Mouse (Mus musculus): Measurements from ENCODE around the gene Pfkfb3.
A peak's percentile ranks its signal among the peaks of the same experiment; 100 is the strongest.
"Not testable (repeated sequence)": the region's sequence is repeated elsewhere in the genome, so short reads cannot be mapped to it uniquely, and the experiment has no call there.

The Pfkfb3 gene

DNA sequence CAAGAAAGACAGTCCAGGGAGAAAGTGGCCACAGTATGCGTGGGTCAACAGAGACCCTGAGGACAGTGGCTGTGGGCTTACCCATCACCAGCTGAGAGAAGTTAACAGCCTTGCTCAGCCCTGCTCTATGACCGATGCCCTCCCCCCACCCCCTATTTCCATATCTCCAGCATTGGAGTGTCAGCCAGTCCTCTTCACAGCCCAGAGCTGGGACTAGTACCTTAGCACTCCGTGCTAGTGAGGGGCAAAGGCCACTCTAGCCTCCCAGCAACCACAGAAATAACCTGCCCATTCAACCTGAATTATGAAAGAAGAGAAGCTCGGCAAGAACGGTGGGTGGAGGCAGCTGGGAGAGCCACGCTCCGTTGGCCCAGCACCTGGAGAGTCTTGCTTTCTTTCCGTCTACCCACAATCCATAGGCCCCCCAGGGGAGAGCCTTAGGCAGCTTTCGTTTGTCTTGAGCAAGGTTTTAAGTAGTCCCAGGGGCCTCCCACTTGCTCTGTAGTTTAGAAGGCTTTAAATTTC, 1.5 kb downstream of the Pfkfb3 start:
- DNase-seq (ENCODE audit: extremely low read depth, insufficient read length, low spot score), result no peak

DNA sequence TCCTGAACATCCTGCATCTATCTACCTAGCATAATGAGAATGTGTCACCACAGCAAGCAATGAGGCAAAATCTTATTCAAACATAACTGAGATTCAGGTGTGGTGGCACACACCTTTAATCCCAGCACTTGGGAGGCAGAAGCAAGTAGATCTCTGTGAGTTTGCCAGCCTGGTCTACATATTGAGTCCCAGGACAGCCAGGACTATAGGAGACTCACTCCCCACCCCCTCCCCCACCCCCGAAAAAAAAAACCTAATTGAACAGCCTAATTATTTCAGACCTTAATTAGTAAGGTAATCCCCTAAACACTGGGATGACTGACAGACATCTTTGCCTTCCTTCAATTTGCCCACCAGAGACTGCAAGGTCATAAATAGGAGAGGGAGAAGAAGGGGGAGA, 2.2 kb downstream of the Pfkfb3 start:
- no peak for DNase-seq (ENCODE audit: extremely low read depth, insufficient read length, low spot score)

DNA sequence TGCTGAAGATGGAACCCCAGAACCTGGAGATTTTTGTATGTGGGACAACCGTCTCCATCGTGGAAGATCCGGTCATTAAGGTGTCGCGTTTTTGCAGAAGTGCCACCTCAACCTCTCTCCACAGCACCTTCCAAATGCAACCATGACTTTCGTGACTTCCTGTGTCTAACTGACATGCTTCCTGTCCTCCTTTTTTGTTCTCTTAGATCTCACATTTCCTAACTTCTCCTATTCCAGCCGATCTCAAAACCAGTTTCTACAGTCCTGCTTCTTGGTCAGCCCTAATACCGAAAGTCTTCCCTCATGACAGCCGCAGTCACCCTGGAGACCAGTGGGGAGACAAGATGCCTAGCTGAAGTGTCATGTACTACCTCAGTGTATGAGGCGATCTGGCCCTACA, 5.4 kb downstream of the Pfkfb3 start:
- DNase-seq (ENCODE audit: extremely low read depth, insufficient read length, low spot score), result no peak

DNA sequence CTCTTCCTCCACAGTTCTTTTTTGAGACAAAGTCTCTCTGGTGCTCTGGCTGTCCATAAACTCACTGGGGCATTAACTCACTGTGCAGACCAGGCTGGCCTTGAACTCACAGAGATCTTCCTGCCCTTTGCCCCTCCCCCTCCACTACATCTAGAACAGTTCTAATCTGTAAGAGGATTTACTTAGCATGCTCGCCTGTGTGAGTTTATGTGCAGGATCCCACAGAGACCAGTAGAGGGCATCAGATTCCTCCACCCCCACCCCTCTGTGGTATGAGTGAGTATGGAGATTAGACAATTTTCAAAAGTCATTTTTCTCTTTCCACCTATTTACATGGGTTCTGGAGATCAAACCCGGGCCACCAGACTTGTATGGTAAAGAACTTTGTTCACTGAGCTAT, 6.3 kb downstream of the Pfkfb3 start:
- DNase-seq (ENCODE audit: extremely low read depth, insufficient read length, low spot score), result no peak

DNA sequence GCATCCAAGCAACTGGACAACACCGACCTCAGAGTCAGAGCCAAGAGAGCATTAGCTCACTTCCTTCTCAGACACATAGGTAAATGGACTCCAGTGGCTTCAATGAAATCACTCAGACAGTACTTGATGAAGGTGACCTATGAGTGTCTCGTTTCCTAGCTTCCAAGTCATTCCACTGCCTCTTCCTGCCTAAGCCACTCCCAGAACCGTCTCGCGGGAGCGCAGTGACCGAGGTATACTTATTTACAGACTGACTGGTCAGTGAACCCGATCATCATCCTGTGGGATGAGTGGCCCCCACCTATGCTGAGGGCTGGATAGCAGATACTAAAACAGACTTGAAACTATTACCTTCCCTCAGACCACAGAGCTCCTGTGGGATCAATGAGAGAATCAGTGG, 7.8 kb downstream of the Pfkfb3 start:
- DNase-seq (ENCODE audit: extremely low read depth, insufficient read length, low spot score), result no peak

DNA sequence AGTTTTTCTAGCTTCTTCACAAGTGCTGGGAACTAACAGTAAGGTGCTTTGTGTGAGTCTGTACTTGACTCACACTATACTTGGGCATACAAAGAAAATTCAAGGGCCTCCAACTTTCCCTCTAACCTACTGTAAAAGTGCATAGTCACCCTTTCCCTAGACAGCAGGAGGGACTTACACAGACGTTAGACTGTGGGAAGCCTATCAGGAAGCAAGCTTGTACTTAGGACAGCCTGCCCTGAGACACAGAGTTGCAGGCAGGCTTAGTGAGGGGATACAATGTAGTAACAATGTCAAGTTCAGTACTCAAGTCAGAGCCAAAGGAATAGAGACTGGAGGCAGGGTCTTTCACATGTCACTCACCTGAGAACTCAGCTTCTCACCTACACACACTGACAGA, 8.5 kb downstream of the Pfkfb3 start:
- DNase-seq (ENCODE audit: extremely low read depth, insufficient read length, low spot score), result no peak

DNA sequence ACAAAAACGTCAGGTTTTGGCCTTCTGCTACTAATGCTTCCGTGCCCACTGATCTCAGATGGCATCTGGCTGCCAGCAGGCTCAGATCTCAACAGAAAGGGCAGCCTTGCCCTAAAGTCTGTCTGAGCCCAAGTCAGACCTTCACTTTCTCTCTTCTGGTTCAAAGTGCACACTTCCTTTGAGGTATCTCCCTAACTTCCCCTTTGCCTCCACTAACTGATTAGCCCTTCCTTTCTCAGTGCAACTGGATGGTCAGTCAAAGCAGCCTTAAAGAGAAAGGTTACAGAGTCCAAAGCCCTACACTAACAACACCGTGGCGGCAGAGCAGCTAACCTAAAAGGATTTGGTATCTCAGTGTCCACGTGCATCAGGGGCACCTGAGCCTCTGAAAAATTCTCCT, 9.5 kb downstream of the Pfkfb3 start:
- DNase-seq (ENCODE audit: extremely low read depth, insufficient read length, low spot score), result no peak

DNA sequence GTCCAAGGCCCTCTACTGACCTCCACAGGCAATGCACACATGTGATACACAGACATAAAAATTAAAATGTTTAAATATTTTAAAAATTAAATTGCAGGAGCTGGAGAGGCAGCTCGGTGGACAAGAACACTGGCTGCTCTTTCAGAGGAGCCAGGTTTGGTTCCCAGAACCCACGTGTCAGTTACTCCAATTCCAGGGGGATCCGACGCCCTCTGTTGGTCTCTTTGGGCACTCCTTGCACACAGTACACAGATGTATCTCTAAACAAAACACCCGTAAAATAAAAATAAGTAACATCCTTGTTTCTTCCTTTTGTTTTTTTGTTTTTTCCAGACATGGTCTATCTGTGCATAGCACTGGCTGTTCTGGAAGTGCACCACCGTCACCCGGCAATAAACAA, 10.7 kb downstream of the Pfkfb3 start:
- no peak for DNase-seq (ENCODE audit: extremely low read depth, insufficient read length, low spot score)

DNA sequence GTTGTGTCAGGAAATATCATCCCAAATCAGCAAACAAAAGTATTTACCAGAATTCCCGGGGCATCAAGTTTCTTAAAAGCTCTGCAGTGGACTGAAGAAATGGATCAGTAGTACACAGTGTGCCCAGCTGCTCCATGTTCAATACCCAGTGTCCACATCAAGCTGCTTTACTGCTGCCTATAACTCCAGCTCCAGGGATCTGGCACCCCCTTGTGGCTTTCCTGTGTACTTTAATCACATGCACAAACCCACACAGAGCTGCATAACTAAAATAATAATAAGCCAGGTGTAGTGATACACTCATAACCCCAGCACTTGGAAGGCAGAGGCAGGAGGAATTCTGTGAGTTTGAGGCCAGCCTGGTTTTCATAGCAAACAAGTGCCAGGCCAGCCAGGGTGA, 11.2 kb downstream of the Pfkfb3 start:
- no peak for DNase-seq (ENCODE audit: extremely low read depth, insufficient read length, low spot score)

DNA sequence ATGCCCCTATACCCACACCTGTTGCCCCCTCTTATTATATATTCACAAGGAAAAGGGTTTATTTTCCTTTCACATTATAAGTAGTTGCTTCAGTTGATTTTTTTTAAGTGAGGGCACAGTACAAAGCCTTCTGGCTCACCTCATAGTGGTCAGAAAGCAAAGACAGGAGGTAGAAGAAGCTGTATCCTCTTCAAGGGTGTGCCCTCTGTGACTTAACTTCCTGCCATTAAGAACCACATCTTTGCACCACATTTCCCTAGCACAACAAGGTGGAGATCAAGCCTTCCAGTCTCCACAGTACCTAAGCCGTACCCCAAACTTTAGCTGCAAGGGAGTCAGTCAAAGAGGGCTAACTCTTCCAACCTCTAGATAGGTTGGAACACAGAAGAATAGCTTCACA, 11.8 kb downstream of the Pfkfb3 start:
- DNase-seq (ENCODE audit: extremely low read depth, insufficient read length, low spot score), result no peak

DNA sequence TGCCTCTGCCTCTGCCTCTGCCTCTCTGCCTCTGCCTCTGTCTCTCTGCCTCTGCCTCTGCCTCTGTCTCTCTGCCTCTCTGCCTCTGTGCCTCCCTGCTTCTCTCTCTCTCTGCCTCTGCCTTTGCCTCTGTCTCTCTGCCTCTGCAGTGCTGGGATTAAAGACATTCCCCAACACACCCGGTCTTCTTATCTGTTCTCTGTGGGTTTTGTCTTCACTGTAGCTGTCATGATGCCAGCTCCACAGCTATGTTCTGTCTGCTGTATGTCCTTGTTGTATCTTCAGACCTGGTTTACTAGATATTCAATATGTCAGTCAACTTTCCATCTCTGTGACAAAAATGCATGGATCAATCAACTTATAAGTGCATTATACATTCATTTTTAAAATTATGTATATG, 12.3 kb downstream of the Pfkfb3 start:
- not testable (repeated sequence) for DNase-seq (ENCODE audit: extremely low read depth, insufficient read length, low spot score)

DNA sequence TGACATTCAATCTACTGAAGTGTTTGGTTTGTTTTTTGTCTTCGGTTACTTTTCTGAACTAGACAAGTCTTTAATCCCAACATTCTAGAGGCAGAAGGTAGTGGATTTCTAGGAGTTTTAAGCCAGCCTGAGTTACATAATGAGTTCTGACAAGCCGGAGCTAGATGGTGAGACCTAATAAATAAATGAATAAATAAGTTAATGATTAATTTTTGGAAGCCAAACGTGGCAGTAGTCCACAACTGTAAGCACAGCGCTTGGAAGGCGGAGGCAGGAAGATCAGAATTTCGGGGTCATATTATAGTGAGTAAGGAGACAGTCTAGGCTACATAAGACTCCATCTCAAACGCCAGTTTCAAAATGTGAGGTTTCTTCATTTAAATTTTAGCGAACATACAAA, 17.9 kb downstream of the Pfkfb3 start:
- DNase-seq (ENCODE audit: extremely low read depth, insufficient read length, low spot score), result no peak

DNA sequence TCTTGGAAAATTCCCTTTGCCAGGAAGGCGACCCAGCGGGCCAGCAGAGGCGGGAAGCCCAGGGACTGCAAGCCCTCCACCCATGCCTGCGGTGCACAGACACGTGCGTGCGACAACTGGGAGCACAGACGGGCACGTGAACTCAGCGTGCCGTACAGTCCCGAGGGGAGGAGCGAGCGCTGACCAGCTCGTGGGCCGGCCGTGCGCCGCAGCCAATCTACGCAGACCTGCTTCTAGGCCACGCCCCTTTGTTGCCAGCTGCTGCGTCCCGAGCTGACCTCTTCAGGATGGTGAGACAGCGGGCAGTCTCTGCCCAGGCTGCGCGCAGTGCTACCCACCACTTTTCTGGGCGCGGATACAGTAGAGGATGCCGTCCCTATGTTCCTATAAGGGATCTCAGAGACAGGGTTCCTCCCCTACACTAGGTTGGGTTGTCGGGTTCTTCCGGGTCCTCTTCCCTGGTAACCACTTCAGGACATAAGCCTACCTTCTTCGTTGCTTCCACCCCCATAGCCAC, 18.4 kb downstream of the Pfkfb3 start:
- peak; percentile 39 for DNase-seq (ENCODE audit: extremely low read depth, insufficient read length, low spot score)

DNA sequence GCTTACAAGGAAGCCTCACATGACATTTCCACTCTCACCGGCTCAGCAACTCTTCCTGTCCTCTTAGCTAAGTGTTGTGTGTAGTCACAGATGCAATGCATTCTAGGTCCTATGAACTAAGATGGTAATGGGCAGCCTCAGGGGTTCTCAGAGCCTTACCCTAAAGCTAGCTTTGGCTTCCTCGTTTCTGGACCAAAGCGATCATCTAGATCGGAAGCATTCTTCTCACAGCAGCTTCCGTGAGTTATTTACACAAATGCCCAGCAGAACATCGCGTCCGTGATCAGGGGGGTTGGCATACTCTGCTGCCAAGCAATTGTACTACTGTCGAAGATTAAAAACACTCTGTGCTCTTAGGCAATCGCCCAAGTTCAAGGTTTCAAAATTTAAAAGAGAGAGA, 19.1 kb downstream of the Pfkfb3 start:
- DNase-seq (ENCODE audit: extremely low read depth, insufficient read length, low spot score), result no peak

DNA sequence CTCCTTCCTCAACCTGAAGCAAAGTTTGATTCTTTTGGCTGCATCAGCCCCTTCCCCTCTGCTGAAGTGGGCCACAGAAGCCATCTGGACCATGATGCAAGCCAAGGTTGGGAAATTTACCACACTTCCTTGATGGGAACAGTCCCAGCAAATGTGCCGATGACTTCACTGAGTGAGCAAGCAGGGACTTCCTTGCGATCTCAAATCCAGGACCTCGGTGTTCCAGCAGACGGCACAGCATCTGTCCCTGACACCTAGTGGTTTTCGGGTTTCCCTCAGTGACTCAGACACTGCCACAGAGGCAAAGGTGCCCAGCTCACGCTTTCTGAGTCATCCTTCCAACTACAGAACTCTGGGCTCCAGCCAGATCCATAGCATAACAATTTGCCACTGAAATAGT, 23.8 kb downstream of the Pfkfb3 start:
- peak; percentile 74 for DNase-seq (ENCODE audit: extremely low read depth, insufficient read length, low spot score)

DNA sequence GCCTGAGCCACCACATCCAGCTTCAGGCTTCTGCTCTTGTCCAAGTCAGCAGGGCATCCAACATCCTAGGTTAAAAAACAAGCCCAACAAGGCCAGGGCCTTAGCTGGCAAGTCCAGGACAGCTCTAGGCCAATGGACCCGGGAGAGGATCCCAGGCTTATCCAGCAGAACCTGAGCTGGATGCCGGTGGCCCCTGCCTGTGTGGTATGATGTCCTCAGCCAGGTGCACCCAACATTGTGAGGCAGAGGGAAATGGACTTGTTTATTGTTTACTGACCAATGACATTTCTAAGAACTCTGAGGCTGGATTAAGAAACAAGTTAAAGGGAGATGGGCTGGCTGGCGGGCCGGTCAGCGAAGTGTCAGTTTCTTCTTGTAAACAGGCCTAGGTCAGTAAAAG, 27.8 kb downstream of the Pfkfb3 start:
- DNase-seq (ENCODE audit: extremely low read depth, insufficient read length, low spot score), result no peak

DNA sequence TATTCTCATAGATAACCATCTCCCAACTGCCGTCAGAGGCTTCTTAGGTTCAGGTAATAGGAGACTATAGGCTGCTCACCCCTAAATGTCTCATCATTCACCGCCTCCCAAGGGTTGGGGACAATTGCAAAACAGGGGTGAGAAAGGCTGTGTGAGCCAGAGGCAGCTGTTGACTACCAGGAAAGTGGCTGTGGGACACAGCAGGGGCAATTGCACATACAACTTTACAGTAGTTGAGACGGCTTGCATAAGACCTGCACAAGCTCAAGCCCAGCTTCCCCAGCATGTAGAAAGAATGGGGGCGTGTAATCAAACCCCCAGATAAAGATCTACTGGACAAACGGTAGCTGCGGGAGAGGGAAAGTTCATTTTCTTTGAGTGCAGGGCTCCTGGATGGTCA, 29.1 kb downstream of the Pfkfb3 start:
- no peak for DNase-seq (ENCODE audit: extremely low read depth, insufficient read length, low spot score)

DNA sequence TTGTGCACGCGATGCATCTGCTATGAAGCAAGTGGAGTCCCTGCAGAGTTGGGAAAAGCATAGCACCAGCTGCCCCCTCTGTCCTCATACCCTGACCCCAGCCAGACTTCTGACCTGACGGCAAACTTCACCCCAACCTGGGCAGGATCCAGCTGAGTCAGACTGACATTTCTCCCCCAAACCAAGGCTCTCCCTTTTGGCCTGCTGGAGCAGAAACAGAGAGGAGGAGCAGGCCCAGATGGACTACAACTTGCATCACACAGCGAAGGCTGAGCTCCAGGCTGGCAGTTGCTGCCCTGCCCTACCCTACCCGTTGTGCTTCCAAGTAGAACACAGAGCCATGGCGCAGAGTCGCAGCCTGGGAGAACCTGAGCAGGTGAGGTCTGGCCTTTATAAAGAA, 32.1 kb downstream of the Pfkfb3 start:
- DNase-seq (ENCODE audit: extremely low read depth, insufficient read length, low spot score), result no peak

DNA sequence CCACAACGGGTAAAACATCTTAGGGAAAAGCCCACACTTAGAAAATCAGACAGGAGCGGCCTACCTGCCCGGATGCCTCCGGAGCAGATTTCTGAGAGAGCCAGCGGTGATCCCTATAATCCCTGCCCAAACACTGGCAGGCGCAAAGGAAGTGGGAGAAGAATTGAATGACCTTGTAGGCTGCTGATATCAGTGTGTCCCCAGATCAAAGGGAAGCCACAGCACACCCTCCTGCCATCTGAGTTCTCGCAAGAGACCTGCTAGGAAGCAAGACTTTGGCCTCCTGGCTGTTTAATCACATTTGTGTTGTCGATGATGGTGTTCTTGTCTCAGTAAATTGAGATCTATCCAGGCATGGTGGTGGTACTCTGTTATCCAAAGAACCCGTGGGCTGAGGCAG, 33.1 kb downstream of the Pfkfb3 start:
- DNase-seq (ENCODE audit: extremely low read depth, insufficient read length, low spot score), result no peak

DNA sequence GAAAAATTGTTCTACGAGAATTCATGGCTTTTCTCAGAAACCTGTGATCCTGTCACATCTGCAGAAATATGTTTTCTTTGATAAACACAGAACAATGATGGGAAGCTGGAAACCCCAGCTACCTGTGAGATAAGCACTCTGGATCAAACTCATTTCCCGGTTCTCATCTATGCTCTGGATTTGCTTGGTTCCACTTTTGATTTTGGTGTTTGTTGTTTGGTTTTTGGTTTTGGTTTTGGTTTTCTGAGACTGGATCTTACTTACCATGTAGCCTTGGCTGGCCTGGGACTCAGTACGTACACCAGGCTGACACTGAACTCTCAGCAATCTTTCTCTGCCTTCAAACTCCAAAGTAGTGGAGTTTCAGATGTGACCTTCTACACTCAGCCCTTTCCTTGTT, 38.0 kb downstream of the Pfkfb3 start:
- no peak for DNase-seq (ENCODE audit: extremely low read depth, insufficient read length, low spot score)

DNA sequence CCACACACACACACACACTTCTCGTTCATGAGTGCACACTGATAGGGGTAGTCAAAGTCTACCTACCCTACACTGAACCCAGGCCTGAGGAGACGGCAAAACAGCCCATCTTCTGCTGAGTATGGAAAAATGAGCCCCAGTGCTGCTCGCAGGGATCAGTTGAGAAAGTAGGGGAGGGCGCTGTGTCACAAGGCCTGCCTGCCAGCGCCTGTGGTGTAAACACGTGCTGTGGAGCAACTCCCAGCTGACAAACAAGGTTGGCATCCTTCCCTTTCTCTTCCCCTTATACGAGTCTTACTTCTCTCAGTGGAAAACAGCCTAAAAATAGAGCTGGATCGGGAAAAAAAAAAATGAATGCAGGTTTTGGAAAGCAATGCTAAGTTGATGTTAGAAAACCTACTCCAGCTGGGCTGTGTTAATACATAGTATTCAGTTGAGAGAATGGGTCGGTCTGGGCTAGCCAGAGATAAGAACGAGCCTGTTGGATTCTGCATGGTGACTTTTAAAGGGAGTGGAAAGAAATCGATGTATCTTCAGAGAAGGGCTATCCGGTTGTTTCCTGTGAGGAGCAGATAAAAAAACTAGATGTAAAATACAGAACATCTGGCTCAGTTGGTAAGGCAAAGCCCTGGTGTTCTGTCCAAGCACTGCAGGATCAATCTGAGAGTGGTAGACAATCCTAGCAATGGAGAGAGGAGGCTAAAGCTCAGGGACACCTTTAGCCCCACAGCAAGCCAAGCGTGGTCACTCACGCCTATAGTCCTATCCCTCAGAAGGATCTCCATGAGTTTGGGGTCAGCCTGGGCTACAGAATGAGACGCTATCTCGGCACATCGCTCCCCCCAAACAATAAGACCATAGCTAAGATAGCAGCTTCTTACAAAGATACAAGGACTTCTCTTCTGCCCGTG, 40.6 kb downstream of the Pfkfb3 start:
- no peak for DNase-seq (ENCODE audit: extremely low read depth, insufficient read length, low spot score)

DNA sequence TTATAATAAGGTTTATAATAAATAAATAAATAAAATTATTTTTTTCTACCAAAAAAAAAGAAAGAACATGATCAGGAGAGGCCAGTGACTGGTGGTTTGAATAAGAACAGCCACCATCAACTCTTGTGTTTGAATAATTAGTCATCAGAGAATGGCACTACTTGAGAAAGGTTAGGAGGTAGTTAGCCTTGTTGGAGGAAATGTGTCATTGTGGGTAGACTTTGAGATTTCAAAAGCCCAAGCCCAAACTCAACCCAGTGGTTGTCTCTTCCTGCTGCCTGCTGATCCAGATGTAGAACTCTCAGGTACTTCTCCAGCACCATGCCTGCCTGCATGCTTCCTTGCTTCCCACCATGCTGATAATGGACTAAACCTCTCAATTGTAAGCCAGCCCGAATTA, 41.8 kb downstream of the Pfkfb3 start:
- no peak for DNase-seq (ENCODE audit: extremely low read depth, insufficient read length, low spot score)

Data from 3134 (cell line).